ENCODE assay signal across 10 mouse cellular contexts in genomic region chr11:60182741-60183140, GRCm38 (mm10). TPM values are rescaled to one million over a fixed set of nuclear protein-coding genes. Genes with fewer than 3 reads are reported as not detected.
DNase-seq lines count a peak whose midpoint lies in the region; ATAC-seq and TF ChIP-seq lines count a peak whose summit lies in the region.
"Had no signal": no experiment of that assay in that cellular context is flagged by ENCODE, and none has a peak within 500 bp of the region (broad histone marks: within the 10 kb centered on the region; RNA-seq: fewer than 3 reads in every experiment).

No protein-coding gene starts in this region.

- no peak for DNase-seq in kidney, adult 2 months
- no peak for DNase-seq in forebrain, embryonic 11.5 days (ENCODE audit: low spot score)
- peak; percentile 28 for DNase-seq in hindbrain, postnatal 0 days (ENCODE audit: low spot score)
- no peak for DNase-seq in cerebellum, adult 11 months
- DNase-seq in kidney, adult 9 months, result no peak
- DNase-seq: gastrocnemius, postnatal 10 days; lung, postnatal 10 days had no signal

- no peaks in the 10 kb centered on the region for H3K9me3 ChIP-seq in kidney, embryonic 16.5 days (ENCODE audit: low read length)
- H3K9me3 ChIP-seq in forebrain, embryonic 11.5 days (ENCODE audit: control insufficient read depth, low read length), result no peaks in the 10 kb centered on the region
- H3K9me3 ChIP-seq in hindbrain, postnatal 0 days (ENCODE audit: low read length), result no peaks in the 10 kb centered on the region
- no peaks in the 10 kb centered on the region for H3K9me3 ChIP-seq in neural tube, embryonic 13.5 days

- H3K4me3 ChIP-seq in kidney, embryonic 16.5 days (ENCODE audit: low read length), result no peak overlapping the region
- no peak overlapping the region for H3K4me3 ChIP-seq in kidney, adult 2 months (ENCODE audit: insufficient read depth, low read depth, low read length)
- no peak overlapping the region for H3K4me3 ChIP-seq in forebrain, embryonic 11.5 days (ENCODE audit: low read depth, low read length)
- H3K4me3 ChIP-seq in hindbrain, postnatal 0 days (ENCODE audit: low read length), result no peak overlapping the region
- H3K4me3 ChIP-seq in neural tube, embryonic 13.5 days, result no peak overlapping the region

- ATAC-seq in kidney, embryonic 16.5 days (ENCODE audit: low FRiP score, low TSS enrichment), result no peak
- no peak for ATAC-seq in forebrain, embryonic 11.5 days (replicated peaks; ENCODE audit: low FRiP score)
- no peak for ATAC-seq in hindbrain, postnatal 0 days
- peak; percentile 33 for ATAC-seq in neural tube, embryonic 13.5 days (ENCODE audit: low read depth)

- H3K36me3 ChIP-seq in kidney, embryonic 16.5 days (ENCODE audit: insufficient read depth, low read length), result peaks cover 24% of the 10 kb centered on the region
- no peaks in the 10 kb centered on the region for H3K36me3 ChIP-seq in kidney, adult 2 months (ENCODE audit: control insufficient read depth, insufficient read depth, low read length)
- peaks cover 13% of the 10 kb centered on the region for H3K36me3 ChIP-seq in forebrain, embryonic 11.5 days (ENCODE audit: control insufficient read depth, insufficient read depth, low read length)
- peaks cover 20% of the 10 kb centered on the region; the same call in 1 of the 2 replicates for H3K36me3 ChIP-seq in hindbrain, postnatal 0 days (ENCODE audit: insufficient read depth, low read length)
- peaks cover 28% of the 10 kb centered on the region for H3K36me3 ChIP-seq in neural tube, embryonic 13.5 days

- TF ChIP-seq CTCF in kidney, adult 2 months (conservative IDR thresholded peaks at IDR 0.05; ENCODE audit: insufficient read depth, insufficient read length, low read depth, low read length), result no peak
- no peak for TF ChIP-seq CTCF in hindbrain, postnatal 0 days (IDR thresholded peaks at IDR 0.05; ENCODE audit: low read depth)

- H3K9ac ChIP-seq in kidney, embryonic 16.5 days (replicated peaks; ENCODE audit: low read length), result 0 out of 2 replicates have a peak overlapping the region, but pooled peaks have one; percentile 14
- H3K9ac ChIP-seq in forebrain, embryonic 11.5 days (ENCODE audit: low read length), result 0 out of 2 replicates have a peak overlapping the region, but pooled peaks have one; percentile 9
- peak overlapping the region; percentile 24; the same call in 1 of the 2 replicates for H3K9ac ChIP-seq in hindbrain, postnatal 0 days (replicated peaks; ENCODE audit: low read length)
- H3K9ac ChIP-seq in neural tube, embryonic 13.5 days, result peak overlapping the region; percentile 67

- H3K27ac ChIP-seq in kidney, embryonic 16.5 days (ENCODE audit: low read length), result no peak overlapping the region
- no peak overlapping the region for H3K27ac ChIP-seq in kidney, adult 2 months (ENCODE audit: insufficient read depth, low read depth, low read length)
- no peak overlapping the region for H3K27ac ChIP-seq in forebrain, embryonic 11.5 days (ENCODE audit: low read depth, low read length)
- peak overlapping the region; percentile 76 for H3K27ac ChIP-seq in hindbrain, postnatal 0 days
- peak overlapping the region; percentile 95 for H3K27ac ChIP-seq in neural tube, embryonic 13.5 days (replicated peaks)

- H3K27me3 ChIP-seq in kidney, embryonic 16.5 days (ENCODE audit: insufficient read depth, low read length), result no peaks in the 10 kb centered on the region
- no peaks in the 10 kb centered on the region for H3K27me3 ChIP-seq in kidney, adult 2 months (replicated peaks; ENCODE audit: control insufficient read depth, insufficient read depth, low read length)
- no peaks in the 10 kb centered on the region for H3K27me3 ChIP-seq in forebrain, embryonic 11.5 days (ENCODE audit: control insufficient read depth, insufficient read depth, low read length)
- H3K27me3 ChIP-seq in hindbrain, postnatal 0 days (ENCODE audit: insufficient read depth, low read length), result no peaks in the 10 kb centered on the region
- no peaks in the 10 kb centered on the region for H3K27me3 ChIP-seq in neural tube, embryonic 13.5 days
- H3K27me3 ChIP-seq: CH12.LX had no signal

- H3K4me2 ChIP-seq in kidney, embryonic 16.5 days (replicated peaks; ENCODE audit: low read depth, low read length), result no peak overlapping the region
- H3K4me2 ChIP-seq in forebrain, embryonic 11.5 days (ENCODE audit: low read depth, low read length, severe bottlenecking), result no peak overlapping the region
- H3K4me2 ChIP-seq in hindbrain, postnatal 0 days (ENCODE audit: low read depth, low read length), result 0 out of 2 replicates have a peak overlapping the region, but pooled peaks have one; percentile 16
- H3K4me2 ChIP-seq in neural tube, embryonic 13.5 days, result peak overlapping the region; percentile 13

- peaks cover 55% of the 10 kb centered on the region for H3K4me1 ChIP-seq in kidney, embryonic 16.5 days (ENCODE audit: insufficient read depth, low read length)
- peaks cover 20% of the 10 kb centered on the region for H3K4me1 ChIP-seq in kidney, adult 2 months (ENCODE audit: control insufficient read depth, insufficient read depth, low read length)
- peaks cover 23% of the 10 kb centered on the region for H3K4me1 ChIP-seq in forebrain, embryonic 11.5 days (replicated peaks; ENCODE audit: control insufficient read depth, insufficient read depth, low read length)
- peaks cover 62% of the 10 kb centered on the region for H3K4me1 ChIP-seq in hindbrain, postnatal 0 days (ENCODE audit: insufficient read depth, low read length)
- H3K4me1 ChIP-seq in neural tube, embryonic 13.5 days (replicated peaks), result peaks cover 98% of the 10 kb centered on the region

- TF ChIP-seq POLR2A in kidney, adult 2 months (IDR thresholded peaks at IDR 0.05; ENCODE audit: low read depth, low read length), result no peak

- WGBS in kidney, embryonic 16.5 days, result 51% methylated on average over 2 of the region's 2 CpGs
- 36% methylated on average over 2 of the region's 2 CpGs for WGBS in kidney, adult 2 months
- 77% methylated on average over 2 of the region's 2 CpGs for WGBS in forebrain, embryonic 11.5 days
- 26% methylated on average over 2 of the region's 2 CpGs for WGBS in hindbrain, postnatal 0 days
- WGBS in neural tube, embryonic 13.5 days, result 37% methylated on average over 2 of the region's 2 CpGs

RNA-seq across cellular contexts. Expression of gene Srebf1, which starts 39.6 kb away (rescaled TPM):
- polyA plus RNA-seq in kidney, embryonic 16.5 days (2015; fragmentation: Nextera tagmentation; extraction: Ambion mirVana), result 51.3 and 62.2 TPM in 2 replicates
- 89.1 and 123 TPM in 2 replicates for polyA plus RNA-seq in kidney, adult 2 months (2012; rRNA removed)
- polyA plus RNA-seq in forebrain, embryonic 11.5 days (2014; fragmentation: Nextera tagmentation; extraction: Ambion mirVana), result 63.9 and 68.7 TPM in 2 replicates
- total RNA-seq in hindbrain, postnatal 0 days (2014; rRNA removed), result 163 and 169 TPM in 2 replicates
- polyA plus RNA-seq in hindbrain, postnatal 0 days (2015; fragmentation: Nextera tagmentation; extraction: Ambion mirVana), result 50.6 and 59.5 TPM in 2 replicates
- polyA plus RNA-seq in neural tube, embryonic 13.5 days (2015; fragmentation: Nextera tagmentation; extraction: Ambion mirVana), result 30.6 and 38.5 TPM in 2 replicates

Comparison
In these comparisons a context has a peak if more than half of its experiments do, and no peak if none do; other contexts are left out.
1. H3K27ac ChIP-seq: peak in hindbrain, postnatal 0 days (single experiment) and neural tube, embryonic 13.5 days (single experiment); none in kidney, embryonic 16.5 days (single experiment), kidney, adult 2 months (single experiment) and forebrain, embryonic 11.5 days (single experiment).
2. H3K4me2 ChIP-seq: peak in hindbrain, postnatal 0 days (single experiment) and neural tube, embryonic 13.5 days (single experiment); none in kidney, embryonic 16.5 days (single experiment) and forebrain, embryonic 11.5 days (single experiment).
3. H3K9ac ChIP-seq: peak in every context shown above with its lines; median percentile 67 in neural tube, embryonic 13.5 days; 24 in hindbrain, postnatal 0 days; 14 in kidney, embryonic 16.5 days; 9 in forebrain, embryonic 11.5 days.